Mouse (Mus musculus) MN1 (cell line): Measurements from ENCODE around the gene Serpina3m.
"Not testable (repeated sequence)": the region's sequence is repeated elsewhere in the genome, so short reads cannot be mapped to it uniquely, and the experiment has no call there.

Source experiments
- DNase-seq: peaks from one replicate; pipeline ENCODE4 v3.0.0-alpha.2; 2016; ENCODE audit warnings: low spot score

Serpina3m gene

GRCm38 (mm10) chr12:104338226-104338625 lies at the start of gene Serpina3m, which contains the start of gene Serpina3k:
Gene Serpina3m (plus strand): TSS chr12:104338486.
Gene Serpina3k (plus strand): TSS chr12:104338486.
- not testable (repeated sequence) for DNase-seq

- no peak for DNase-seq
Observed at GRCm38 (mm10) chr12:104289872-104290271, 48.4 kb upstream of the Serpina3m start.

- no peak for DNase-seq
Observed at GRCm38 (mm10) chr12:104293963-104294362, 44.3 kb upstream of the Serpina3m start.

GRCm38 (mm10) chr12:104298049-104298448 lies 40.2 kb upstream of the Serpina3m start:
- no peak for DNase-seq

GRCm38 (mm10) chr12:104305991-104306390 lies 32.3 kb upstream of the Serpina3m start:
- no peak for DNase-seq

- DNase-seq = no peak
Observed at GRCm38 (mm10) chr12:104314253-104314652, 24.0 kb upstream of the Serpina3m start, which contains the start of gene Serpina3j. Gene Serpina3j (plus strand): TSS chr12:104314553.

- no peak for DNase-seq
Observed at GRCm38 (mm10) chr12:104322454-104322853, 15.8 kb upstream of the Serpina3m start.

- DNase-seq = no peak
Observed at GRCm38 (mm10) chr12:104331701-104332100, 6.6 kb upstream of the Serpina3m start.

- not testable (repeated sequence) for DNase-seq
Observed at GRCm38 (mm10) chr12:104336873-104337272, 1.4 kb upstream of the Serpina3m start.

GRCm38 (mm10) chr12:104338705-104339104 lies 419 bp downstream of the Serpina3m start:
- DNase-seq = no peak

GRCm38 (mm10) chr12:104342489-104342888 lies 4.2 kb downstream of the Serpina3m start:
- DNase-seq = not testable (repeated sequence)

GRCm38 (mm10) chr12:104345181-104345580 lies 6.9 kb downstream of the Serpina3m start:
- DNase-seq = no peak

- DNase-seq = no peak
Observed at GRCm38 (mm10) chr12:104345707-104346106, 7.4 kb downstream of the Serpina3m start.

- DNase-seq = no peak
Observed at GRCm38 (mm10) chr12:104347091-104347490, 8.8 kb downstream of the Serpina3m start.

- DNase-seq = not testable (repeated sequence)
Observed at GRCm38 (mm10) chr12:104351812-104352211, 13.5 kb downstream of the Serpina3m start.

- DNase-seq = no peak
Observed at GRCm38 (mm10) chr12:104356006-104356405, 17.7 kb downstream of the Serpina3m start.

GRCm38 (mm10) chr12:104369986-104370385 lies 31.7 kb downstream of the Serpina3m start:
- no peak for DNase-seq

- not testable (repeated sequence) for DNase-seq
Observed at GRCm38 (mm10) chr12:104377179-104377578, 38.9 kb downstream of the Serpina3m start.

- not testable (repeated sequence) for DNase-seq
Observed at GRCm38 (mm10) chr12:104378351-104378750, 40.1 kb downstream of the Serpina3m start.

GRCm38 (mm10) chr12:104378815-104379214 lies 40.5 kb downstream of the Serpina3m start:
- not testable (repeated sequence) for DNase-seq

GRCm38 (mm10) chr12:104379856-104380255 lies 41.6 kb downstream of the Serpina3m start:
- DNase-seq = no peak

GRCm38 (mm10) chr12:104381071-104381604 lies 42.9 kb downstream of the Serpina3m start:
- not testable (repeated sequence) for DNase-seq

GRCm38 (mm10) chr12:104385987-104386386 lies 47.7 kb downstream of the Serpina3m start:
- not testable (repeated sequence) for DNase-seq

- DNase-seq = not testable (repeated sequence)
Observed at GRCm38 (mm10) chr12:104386878-104387277, 48.6 kb downstream of the Serpina3m start.
